Mouse (Mus musculus): ENCODE results near the gene E330021D16Rik. TPM values are rescaled to one million over a fixed set of nuclear protein-coding genes. Genes with fewer than 3 reads are reported as not detected.
"Not testable (repeated sequence)": the region's sequence is repeated elsewhere in the genome, so short reads cannot be mapped to it uniquely, and the experiment has no call there.

The E330021D16Rik gene
- polyA plus RNA-seq (2016; fragmentation: Nextera tagmentation; extraction: Ambion mirVana), result not detected in 2 replicates

- ATAC-seq (ENCODE audit: low FRiP score, low read depth), result no peak
Observed at GRCm38 (mm10) chr6:136415133-136415775, at the start of gene E330021D16Rik. Gene E330021D16Rik, minus strand, starts transcription at chr6:136415569.

DNA sequence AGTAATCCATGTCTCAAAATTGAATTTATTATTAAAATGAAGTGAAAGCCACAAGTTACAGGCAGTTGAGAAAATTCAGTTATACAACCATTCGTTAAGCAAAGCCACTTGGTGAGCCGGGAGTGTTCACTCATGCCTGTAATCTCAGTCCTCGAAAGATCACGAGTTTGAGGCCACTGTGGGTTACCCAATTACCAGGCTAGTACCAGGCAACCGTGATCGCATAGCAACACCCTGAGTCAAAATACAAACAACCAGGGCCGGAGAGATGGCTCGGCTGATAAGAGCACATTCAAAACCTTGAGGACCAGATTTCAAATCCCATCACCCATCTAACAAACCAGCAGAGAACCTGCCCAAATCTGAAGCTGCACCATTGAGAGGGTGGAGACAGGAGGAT lies 49.7 kb upstream of the E330021D16Rik start:
- H3K9me3 ChIP-seq, result no peaks in the 10 kb centered on the region
- ATAC-seq (ENCODE audit: low FRiP score, low read depth), result no peak
- peaks cover 6% of the 10 kb centered on the region; the same call in 1 of the 2 replicates for H3K4me1 ChIP-seq
- no peak overlapping the region for H3K9ac ChIP-seq
- no peak overlapping the region for H3K27ac ChIP-seq
- no peaks in the 10 kb centered on the region for H3K27me3 ChIP-seq (replicated peaks)
- 92% methylated on average over 8 of the region's 8 CpGs for WGBS
- H3K36me3 ChIP-seq, result no peaks in the 10 kb centered on the region
- H3K4me2 ChIP-seq (replicated peaks), result no peak overlapping the region
- no peak overlapping the region for H3K4me3 ChIP-seq

More at GRCm38 (mm10) chr6:136415133-136415775, at the start of gene E330021D16Rik:
- no peak within 1 kb of the TSS for H3K4me3 ChIP-seq
- H3K4me2 ChIP-seq (replicated peaks), result no peak within 1 kb of the TSS
- H3K9me3 ChIP-seq, result no peaks in the 10 kb centered on the region
- H3K36me3 ChIP-seq, result no peaks in the 10 kb centered on the region
- 86% methylated on average over 9 of the region's 9 CpGs for WGBS
- no peak within 1 kb of the TSS for H3K9ac ChIP-seq
- H3K27ac ChIP-seq, result no peak within 1 kb of the TSS
- H3K4me1 ChIP-seq, result no peaks in the 10 kb centered on the region
- H3K27me3 ChIP-seq (replicated peaks), result no peaks in the 10 kb centered on the region

- 78% methylated on average over 12 of the region's 12 CpGs for WGBS
- H3K36me3 ChIP-seq, result no peaks in the 10 kb centered on the region
- 0 out of 2 replicates have a peak, but pooled peaks cover 4% of the 10 kb centered on the region for H3K4me1 ChIP-seq
- no peak overlapping the region for H3K27ac ChIP-seq
- no peak for ATAC-seq (ENCODE audit: low FRiP score, low read depth)
- no peak overlapping the region for H3K4me2 ChIP-seq (replicated peaks)
- no peak overlapping the region for H3K4me3 ChIP-seq
- H3K9ac ChIP-seq, result no peak overlapping the region
- no peaks in the 10 kb centered on the region for H3K27me3 ChIP-seq (replicated peaks)
- H3K9me3 ChIP-seq, result no peaks in the 10 kb centered on the region
Observed at GRCm38 (mm10) chr6:136464121-136464621, 48.8 kb upstream of the E330021D16Rik start.

DNA sequence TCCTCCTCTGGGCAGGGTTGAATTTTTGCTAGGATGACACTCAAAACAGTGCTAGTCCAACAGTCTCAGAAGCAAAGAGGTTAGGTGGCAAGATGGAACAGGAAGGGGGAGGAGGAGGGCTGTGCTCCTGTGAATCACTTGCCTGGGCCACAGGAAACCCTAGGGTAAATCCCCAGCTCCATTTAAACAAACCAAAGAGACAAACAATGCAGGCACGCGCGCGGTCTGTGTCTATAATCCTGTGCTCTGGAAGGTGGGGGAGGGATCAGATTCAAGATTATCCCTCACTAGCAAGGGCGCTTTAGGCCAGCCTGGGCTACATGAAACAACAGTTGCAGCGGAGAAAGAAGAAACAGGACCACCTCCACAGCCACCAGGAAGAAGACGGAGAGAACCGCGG lies 48.1 kb upstream of the E330021D16Rik start:
- no peak overlapping the region for H3K27ac ChIP-seq

GRCm38 (mm10) chr6:136459156-136459555 lies 43.8 kb upstream of the E330021D16Rik start:
- whole genome bisulfite sequencing, result 91% methylated on average over 7 of the region's 7 CpGs
- Histone ChIP-seq H3K4me2 (replicated peaks) (no peak overlapping the region), H3K9ac (no peak overlapping the region), H3K4me3 (no peak overlapping the region), H3K9me3 (no peaks in the 10 kb centered on the region), H3K4me1 (no peaks in the 10 kb centered on the region), H3K27me3 (replicated peaks) (no peaks in the 10 kb centered on the region), H3K27ac (no peak overlapping the region), H3K36me3 (no peaks in the 10 kb centered on the region)
- no peak for ATAC-seq (ENCODE audit: low FRiP score, low read depth)

More for the DNA sequence above, 48.1 kb upstream of the E330021D16Rik start:
- Histone ChIP-seq H3K9me3 (no peaks in the 10 kb centered on the region), H3K4me2 (replicated peaks) (no peak overlapping the region), H3K9ac (no peak overlapping the region), H3K36me3 (no peaks in the 10 kb centered on the region), H3K4me1 (no peaks in the 10 kb centered on the region), H3K4me3 (no peak overlapping the region), H3K27me3 (replicated peaks) (no peaks in the 10 kb centered on the region)
- WGBS, result 75% methylated on average over 9 of the region's 9 CpGs
- no peak for ATAC-seq (ENCODE audit: low FRiP score, low read depth)

- no peak overlapping the region for H3K4me3 ChIP-seq
- no peaks in the 10 kb centered on the region for H3K36me3 ChIP-seq
- H3K27me3 ChIP-seq (replicated peaks), result no peaks in the 10 kb centered on the region
- no peak overlapping the region for H3K4me2 ChIP-seq (replicated peaks)
- no peaks in the 10 kb centered on the region for H3K9me3 ChIP-seq
- no peak overlapping the region for H3K27ac ChIP-seq
- no peak for ATAC-seq (ENCODE audit: low FRiP score, low read depth)
- WGBS, result 97% methylated on average over 1 of the region's 1 CpGs
- H3K4me1 ChIP-seq, result no peaks in the 10 kb centered on the region
- H3K9ac ChIP-seq, result no peak overlapping the region
Observed at GRCm38 (mm10) chr6:136456302-136456701, 40.9 kb upstream of the E330021D16Rik start.

DNA sequence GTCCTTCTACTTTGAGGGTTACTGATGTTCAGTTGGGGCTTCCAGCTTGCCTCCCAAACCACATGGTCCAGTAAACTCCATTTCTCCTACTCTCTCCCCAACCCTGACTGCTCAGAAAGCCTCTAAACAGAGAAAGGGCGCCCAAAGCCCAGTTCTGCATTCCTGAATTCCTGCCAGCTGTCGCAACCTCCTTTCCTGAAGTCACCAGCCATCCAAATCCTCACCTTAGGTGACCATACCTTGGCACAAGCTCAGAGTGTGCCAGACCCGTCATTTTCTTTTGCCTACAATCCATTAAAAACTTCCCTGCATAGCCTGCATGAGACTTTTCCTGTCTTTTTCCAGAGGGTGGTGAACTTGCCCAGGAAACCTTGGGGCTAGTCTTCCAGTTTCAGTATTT lies 40.3 kb upstream of the E330021D16Rik start:
- H3K36me3 ChIP-seq, result no peaks in the 10 kb centered on the region
- no peak overlapping the region for H3K4me2 ChIP-seq (replicated peaks)
- 86% methylated on average over 3 of the region's 3 CpGs for WGBS
- no peak overlapping the region for H3K4me3 ChIP-seq
- no peak overlapping the region for H3K27ac ChIP-seq
- H3K9ac ChIP-seq, result no peak overlapping the region
- no peak for ATAC-seq (ENCODE audit: low FRiP score, low read depth)
- H3K4me1 ChIP-seq, result no peaks in the 10 kb centered on the region
- no peaks in the 10 kb centered on the region for H3K27me3 ChIP-seq (replicated peaks)
- H3K9me3 ChIP-seq, result no peaks in the 10 kb centered on the region

DNA sequence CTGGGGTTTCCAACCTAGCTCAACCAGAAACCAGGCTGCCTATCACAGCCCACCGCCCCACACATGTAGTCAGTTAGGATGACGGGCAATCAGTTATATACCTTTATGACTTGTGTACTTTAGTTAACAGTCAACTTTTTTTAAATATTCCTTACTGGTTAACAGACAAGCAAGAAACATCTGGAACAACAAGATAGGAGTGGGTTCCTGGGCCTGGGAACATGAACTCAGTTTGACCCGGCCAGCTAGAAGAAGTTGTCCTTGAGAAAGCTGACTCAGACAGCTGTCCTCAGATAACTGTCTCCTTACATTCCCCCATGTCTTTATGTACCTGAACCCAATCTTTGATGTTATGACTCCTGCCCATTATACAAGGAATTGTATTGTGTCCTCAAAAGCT lies 37.3 kb upstream of the E330021D16Rik start:
- H3K9me3 ChIP-seq, result no peaks in the 10 kb centered on the region
- H3K27ac ChIP-seq, result no peak overlapping the region
- no peak overlapping the region for H3K4me3 ChIP-seq
- ATAC-seq (ENCODE audit: low FRiP score, low read depth), result no peak
- no peak overlapping the region for H3K4me2 ChIP-seq (replicated peaks)
- H3K36me3 ChIP-seq, result no peaks in the 10 kb centered on the region
- no peaks in the 10 kb centered on the region for H3K27me3 ChIP-seq (replicated peaks)
- H3K9ac ChIP-seq, result no peak overlapping the region
- H3K4me1 ChIP-seq, result no peaks in the 10 kb centered on the region
- 89% methylated on average over 3 of the region's 3 CpGs for WGBS

DNA sequence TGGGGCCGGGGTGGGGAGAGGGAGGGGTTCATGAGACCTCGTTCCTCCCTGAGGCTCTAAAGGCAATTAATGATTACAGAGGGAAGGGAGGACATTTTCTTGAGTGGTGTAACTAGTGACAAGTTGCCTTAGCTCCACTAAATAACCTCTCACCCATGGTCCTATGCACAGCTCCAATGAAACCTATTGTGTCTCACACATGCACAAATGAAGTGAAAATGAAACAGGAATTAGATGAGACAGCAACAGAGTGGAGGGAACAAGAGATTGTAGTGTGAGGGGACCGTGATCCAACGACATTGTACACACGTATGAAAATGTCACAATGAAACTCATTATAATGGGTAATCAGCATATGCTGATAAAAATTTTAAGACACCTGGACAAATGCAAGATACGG lies 35.5 kb upstream of the E330021D16Rik start:
- Histone ChIP-seq H3K9ac (no peak overlapping the region), H3K27ac (no peak overlapping the region), H3K4me2 (replicated peaks) (no peak overlapping the region), H3K36me3 (no peaks in the 10 kb centered on the region), H3K4me3 (no peak overlapping the region), H3K9me3 (no peaks in the 10 kb centered on the region), H3K27me3 (replicated peaks) (no peaks in the 10 kb centered on the region), H3K4me1 (no peaks in the 10 kb centered on the region)
- ATAC-seq (ENCODE audit: low FRiP score, low read depth), result no peak
- WGBS, result 90% methylated on average over 6 of the region's 6 CpGs

DNA sequence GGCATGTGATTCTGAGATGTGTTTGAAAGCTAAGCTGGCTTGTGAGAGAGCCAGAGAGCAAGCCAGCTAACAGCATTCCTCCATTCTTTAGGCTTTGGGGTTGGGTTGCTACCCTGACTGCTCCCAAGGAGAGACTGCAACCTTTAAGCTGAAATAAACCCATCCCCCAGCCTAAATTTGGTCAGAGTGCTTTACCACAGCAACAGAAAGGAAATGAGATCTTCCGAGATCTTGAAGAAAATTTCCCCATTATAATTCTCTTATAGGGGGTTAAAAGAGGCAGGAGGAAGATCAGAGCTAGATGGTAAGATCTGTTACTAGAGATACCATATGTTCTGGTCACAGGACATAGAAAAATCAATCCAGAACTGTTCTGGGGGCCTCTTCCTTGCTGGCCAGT lies 34.6 kb upstream of the E330021D16Rik start:
- Histone ChIP-seq H3K9ac (no peak overlapping the region), H3K4me2 (replicated peaks) (no peak overlapping the region), H3K4me3 (no peak overlapping the region), H3K27me3 (replicated peaks) (no peaks in the 10 kb centered on the region), H3K27ac (no peak overlapping the region), H3K36me3 (no peaks in the 10 kb centered on the region), H3K9me3 (peaks cover 8% of the 10 kb centered on the region), H3K4me1 (no peaks in the 10 kb centered on the region)
- ATAC-seq (ENCODE audit: low FRiP score, low read depth), result no peak
- WGBS, result 97% methylated on average over 1 of the region's 1 CpGs

GRCm38 (mm10) chr6:136449270-136449692 lies 33.9 kb upstream of the E330021D16Rik start:
- 82% methylated on average over 9 of the region's 9 CpGs for WGBS
- ATAC-seq (ENCODE audit: low FRiP score, low read depth), result no peak
- Histone ChIP-seq H3K9me3 (peaks cover 14% of the 10 kb centered on the region), H3K27me3 (replicated peaks) (no peaks in the 10 kb centered on the region), H3K4me3 (no peak overlapping the region), H3K9ac (no peak overlapping the region), H3K4me1 (no peaks in the 10 kb centered on the region), H3K4me2 (replicated peaks) (no peak overlapping the region), H3K27ac (no peak overlapping the region), H3K36me3 (no peaks in the 10 kb centered on the region)

DNA sequence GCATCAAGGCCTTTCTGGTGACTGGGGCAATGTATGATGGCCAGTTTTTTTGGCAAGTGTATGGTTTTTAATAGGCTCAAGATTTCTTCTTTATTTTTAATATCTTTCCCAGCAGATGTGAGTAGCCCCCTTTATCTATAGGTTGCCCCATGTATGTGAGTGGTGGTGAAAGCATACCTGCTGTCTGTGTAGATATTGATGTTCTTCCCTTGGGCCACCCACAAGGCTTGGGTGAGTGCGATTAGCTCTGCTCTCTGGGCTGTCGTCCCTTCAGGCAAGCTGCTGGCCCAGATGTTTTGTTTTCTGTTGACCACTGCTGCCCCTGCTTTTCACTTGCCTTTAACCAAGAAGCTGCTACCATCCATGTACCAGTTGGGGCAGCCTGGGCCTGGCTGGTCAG lies 23.8 kb upstream of the E330021D16Rik start:
- not testable (repeated sequence) for H3K36me3 ChIP-seq; H3K4me2 ChIP-seq (replicated peaks); H3K9ac ChIP-seq; ATAC-seq (ENCODE audit: low FRiP score, low read depth); H3K27me3 ChIP-seq (replicated peaks); H3K27ac ChIP-seq; H3K4me3 ChIP-seq; H3K4me1 ChIP-seq
- 79% methylated on average over 2 of the region's 2 CpGs for WGBS
- peaks cover 18% of the 10 kb centered on the region; the same call in 1 of the 2 replicates for H3K9me3 ChIP-seq

GRCm38 (mm10) chr6:136436151-136436550 lies 20.8 kb upstream of the E330021D16Rik start:
- not testable (repeated sequence) for H3K4me2 ChIP-seq (replicated peaks); H3K4me3 ChIP-seq; H3K27me3 ChIP-seq (replicated peaks); H3K4me1 ChIP-seq; ATAC-seq (ENCODE audit: low FRiP score, low read depth); H3K9ac ChIP-seq; H3K9me3 ChIP-seq; H3K27ac ChIP-seq; H3K36me3 ChIP-seq
- WGBS, result 65% methylated on average over 3 of the region's 3 CpGs
